Mouse (Mus musculus) T-helper 1 cell (primary cell): ENCODE data around the gene BC048507.
"Not testable (repeated sequence)": the region's sequence is repeated elsewhere in the genome, so short reads cannot be mapped to it uniquely, and the experiment has no call there.

ENCODE experiments used
- in situ Hi-C: fragments of 300-600 bp; cut with MboI, MseI; formaldehyde crosslinking; loops from one replicate; pipeline ENCODE4 v1.15.1; 2025; ENCODE audit warnings: high pct_unique_total_duplicates

The BC048507 gene

GRCm38 (mm10) chr13:67863026-67863425 lies at the start of gene BC048507:
Gene BC048507, plus strand, starts transcription at chr13:67863326.
- in situ Hi-C loops, result loop anchor here (25.0 kb wide), 1 partner anchor 699 kb away; no protein-coding TSS in a partner anchor

- in situ Hi-C loops, result loop anchor here (10.0 kb wide), 1 partner anchor 59 kb away; the partner anchor contains the start of gene Zfp85
Measured at GRCm38 (mm10) chr13:67813710-67814660, 49.1 kb upstream of the BC048507 start, which contains the start of gene Zfp273. Gene Zfp273, plus strand, starts transcription at chr13:67813740.

GRCm38 (mm10) chr13:67818636-67819035 lies 44.5 kb upstream of the BC048507 start:
- in situ Hi-C loops, result loop anchor here (10.0 kb wide), 1 partner anchor 64 kb away; the partner anchor contains the start of gene Zfp85

DNA sequence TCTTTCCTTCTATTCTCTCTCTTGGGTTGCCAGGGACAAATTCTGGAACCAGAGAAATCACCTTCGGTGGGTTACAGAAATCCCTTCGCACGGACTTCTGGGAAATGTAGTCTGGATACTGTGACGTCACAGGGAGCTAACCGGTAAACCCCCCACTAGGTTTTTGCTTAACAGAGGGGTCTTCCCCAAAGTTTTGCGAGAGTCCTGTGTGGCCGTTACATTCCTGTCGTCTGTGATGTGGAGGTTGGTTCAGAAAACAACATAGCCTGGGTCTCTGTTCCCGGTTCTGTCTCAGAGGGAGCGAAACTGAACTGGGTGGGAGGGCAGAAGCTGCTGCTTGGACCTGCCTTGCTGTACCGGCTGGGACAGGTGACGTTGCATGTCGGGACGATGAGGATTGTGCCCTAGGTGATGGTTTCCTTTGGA lies 32.2 kb upstream of the BC048507 start, which contains the start of gene Gm10037:
Gene Gm10037, plus strand, starts transcription at position 196 of the 426 bp plus-strand sequence.
- in situ Hi-C loops, result loop anchor here (10.0 kb wide), 1 partner anchor 496 kb away; the partner anchor contains the start of gene Zfp595

- in situ Hi-C loops, result loop anchor here (10.0 kb wide), 1 partner anchor 498 kb away; the partner anchor contains the start of gene Zfp595
Measured at GRCm38 (mm10) chr13:67833137-67833536, 30.0 kb upstream of the BC048507 start.

GRCm38 (mm10) chr13:67843775-67844118 lies 19.4 kb upstream of the BC048507 start:
- in situ Hi-C loops, result no loop called here

DNA sequence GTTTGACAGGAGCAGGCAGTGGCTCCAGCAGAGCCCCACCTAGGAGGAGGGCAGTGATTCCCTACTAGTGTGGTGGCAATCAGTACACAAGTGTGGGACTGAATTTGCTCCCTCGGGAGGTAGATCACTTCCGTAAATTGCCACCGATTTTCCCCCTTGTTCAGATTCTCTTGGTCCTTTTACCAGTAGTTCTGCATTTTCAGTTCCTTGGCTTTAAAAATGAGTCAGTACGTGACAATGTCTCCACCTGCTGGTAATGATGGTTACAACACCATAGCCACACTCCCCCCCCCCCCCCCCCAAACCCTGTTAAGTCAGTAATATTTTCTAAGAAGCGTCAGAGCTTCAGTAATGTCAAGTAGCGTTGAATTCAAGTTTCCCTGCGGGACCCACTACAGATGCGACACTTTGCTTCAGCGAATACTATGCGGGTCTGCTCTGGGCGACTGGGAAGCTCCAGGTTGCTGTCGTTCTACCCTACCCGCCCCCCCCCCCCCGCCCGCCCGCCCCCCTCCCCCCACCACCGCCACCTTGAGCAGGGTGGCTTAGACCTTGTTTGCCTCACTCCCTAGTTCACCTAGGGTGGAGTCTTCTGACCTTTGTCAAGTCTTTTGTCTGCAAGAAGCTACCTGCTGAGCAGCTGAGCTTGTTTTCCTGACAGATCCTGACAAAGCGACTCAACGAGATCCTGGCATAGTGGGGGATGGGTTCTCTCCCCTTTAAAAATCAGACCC lies 18.8 kb upstream of the BC048507 start:
- in situ Hi-C loops, result no loop called here

GRCm38 (mm10) chr13:67844853-67845194 lies 18.3 kb upstream of the BC048507 start:
- in situ Hi-C loops, result no loop called here

GRCm38 (mm10) chr13:67850361-67850760 lies 12.8 kb upstream of the BC048507 start:
- in situ Hi-C loops, result loop anchor here (25.0 kb wide), 1 partner anchor 712 kb away; no protein-coding TSS in a partner anchor

DNA sequence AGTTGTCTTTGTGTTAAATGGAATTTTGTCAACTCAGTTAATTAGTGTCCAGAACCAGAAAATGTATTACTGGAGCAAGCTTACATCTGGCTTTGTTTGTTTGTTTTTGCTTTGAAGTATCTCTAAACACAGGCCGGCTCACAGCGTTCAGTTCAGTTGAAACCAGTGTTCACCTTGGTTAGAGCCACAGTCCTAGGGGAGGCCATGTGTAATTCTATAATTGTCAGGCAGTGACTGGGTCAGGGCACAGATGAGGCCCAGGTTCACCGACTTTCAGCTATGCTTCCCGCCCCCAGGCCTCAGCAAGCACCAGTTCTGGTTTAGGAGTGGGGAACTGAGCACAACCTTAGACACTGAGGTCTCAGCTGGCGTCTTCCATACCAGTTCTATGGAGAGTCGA lies 10.0 kb upstream of the BC048507 start:
- in situ Hi-C loops, result loop anchor here (25.0 kb wide), 1 partner anchor 709 kb away; no protein-coding TSS in a partner anchor

DNA sequence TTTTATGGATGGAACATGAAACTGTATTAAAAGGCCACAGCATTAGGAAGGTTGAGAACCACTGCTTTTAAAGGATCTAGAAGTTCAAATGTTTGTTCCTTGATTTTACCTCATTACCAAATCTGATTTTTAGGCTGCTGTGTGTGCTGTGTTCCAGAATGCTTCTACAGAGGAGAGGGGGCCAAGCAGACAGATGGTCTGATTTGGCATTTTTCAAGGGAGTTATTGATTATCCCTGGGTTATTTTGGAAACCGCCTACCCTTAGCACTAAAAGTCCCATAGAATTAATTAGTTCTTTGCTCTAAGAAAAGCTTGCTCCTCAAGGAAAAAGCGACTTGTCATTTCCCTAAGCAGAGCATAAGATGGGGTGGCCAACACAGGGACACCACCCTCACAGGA lies 9.1 kb upstream of the BC048507 start:
- in situ Hi-C loops, result loop anchor here (25.0 kb wide), 1 partner anchor 708 kb away; no protein-coding TSS in a partner anchor

- in situ Hi-C loops, result loop anchor here (25.0 kb wide), 1 partner anchor 705 kb away; no protein-coding TSS in a partner anchor
Measured at GRCm38 (mm10) chr13:67857317-67857716, 5.8 kb upstream of the BC048507 start.

GRCm38 (mm10) chr13:67862508-67862907 lies 618 bp upstream of the BC048507 start:
- in situ Hi-C loops, result loop anchor here (25.0 kb wide), 1 partner anchor 700 kb away; no protein-coding TSS in a partner anchor

DNA sequence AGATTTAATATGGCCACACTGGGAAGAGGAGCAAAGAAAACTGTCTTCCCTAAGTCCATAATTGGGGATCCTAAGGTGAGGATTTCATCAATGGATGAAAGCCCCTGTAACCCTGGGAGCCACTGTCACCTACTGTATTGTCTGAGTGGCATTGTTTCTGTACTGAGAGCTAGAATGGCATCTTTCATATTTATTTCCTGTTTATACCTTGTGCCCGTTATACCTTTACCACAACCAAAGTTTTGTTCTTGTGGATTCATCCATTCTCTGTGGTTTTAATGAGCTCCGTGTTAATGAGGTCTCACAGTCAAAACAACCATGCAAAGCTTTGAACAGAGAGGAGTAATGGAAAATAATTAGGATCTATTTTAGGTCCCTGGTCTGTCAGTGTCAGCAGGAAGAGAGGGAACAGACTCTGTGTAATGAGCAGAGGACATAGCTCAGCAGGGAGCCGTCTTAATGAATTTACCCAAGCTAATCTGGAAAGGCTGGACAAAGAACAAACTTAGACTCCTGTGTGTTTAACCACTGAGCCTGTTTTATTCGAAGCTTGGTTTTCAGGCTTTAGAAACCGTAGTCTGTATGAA lies 1.7 kb downstream of the BC048507 start:
- in situ Hi-C loops, result loop anchor here (25.0 kb wide), 1 partner anchor 697 kb away; no protein-coding TSS in a partner anchor

DNA sequence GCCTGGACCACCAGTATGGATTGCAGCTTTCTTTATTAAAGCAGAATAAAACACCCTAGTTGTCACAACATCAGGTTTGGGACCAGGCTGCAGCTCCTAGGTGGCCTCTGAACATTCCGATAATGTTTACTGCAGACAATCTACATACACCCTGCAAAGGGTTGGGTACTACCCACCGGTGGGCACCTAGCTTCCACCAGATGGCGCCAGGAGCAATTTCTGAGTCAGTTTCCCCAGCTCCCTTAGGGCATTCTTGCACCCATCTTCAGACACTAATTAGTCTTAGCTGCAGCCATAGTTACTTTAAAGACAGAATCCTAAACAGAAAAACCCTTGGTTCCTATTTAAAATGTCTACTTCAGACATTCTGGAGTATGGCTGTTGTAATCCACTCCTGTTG lies 4.8 kb downstream of the BC048507 start:
- in situ Hi-C loops, result loop anchor here (25.0 kb wide), 1 partner anchor 694 kb away; no protein-coding TSS in a partner anchor

GRCm38 (mm10) chr13:67876049-67876698 lies 13.0 kb downstream of the BC048507 start:
- in situ Hi-C loops, result not testable (repeated sequence)

GRCm38 (mm10) chr13:67876699-67877254 lies 13.7 kb downstream of the BC048507 start:
- in situ Hi-C loops, result no loop called here

- in situ Hi-C loops, result no loop called here
Measured at GRCm38 (mm10) chr13:67883966-67884365, 20.8 kb downstream of the BC048507 start.

GRCm38 (mm10) chr13:67909759-67910158 lies 46.6 kb downstream of the BC048507 start:
- in situ Hi-C loops, result no loop called here
